Mouse (Mus musculus) cerebellum, postnatal 25 days (tissue): ENCODE measurements at regions not wholly inside any gene's neighbourhood (a gene's known extent, or its start where the extent isn't known, plus 50 kb on each side); places are given as distances from the start of the nearest gene placed in this dataset.
A peak's percentile ranks its signal among the peaks of the same experiment; 100 is the strongest.

Experiments used
- DNase-seq, 2 experiments: peaks; one replicate each; pipeline ENCODE4 v3.0.0; 2021; ENCODE audit warnings: mixed read lengths in 2 of 2

- no peak for DNase-seq
Measured at GRCm38 (mm10) chr11:105538421-105539210, 51.2 kb upstream of the Tanc2 start.

GRCm38 (mm10) chr11:105532616-105533015 lies 57.2 kb upstream of the Tanc2 start:
- no peak for DNase-seq

DNA sequence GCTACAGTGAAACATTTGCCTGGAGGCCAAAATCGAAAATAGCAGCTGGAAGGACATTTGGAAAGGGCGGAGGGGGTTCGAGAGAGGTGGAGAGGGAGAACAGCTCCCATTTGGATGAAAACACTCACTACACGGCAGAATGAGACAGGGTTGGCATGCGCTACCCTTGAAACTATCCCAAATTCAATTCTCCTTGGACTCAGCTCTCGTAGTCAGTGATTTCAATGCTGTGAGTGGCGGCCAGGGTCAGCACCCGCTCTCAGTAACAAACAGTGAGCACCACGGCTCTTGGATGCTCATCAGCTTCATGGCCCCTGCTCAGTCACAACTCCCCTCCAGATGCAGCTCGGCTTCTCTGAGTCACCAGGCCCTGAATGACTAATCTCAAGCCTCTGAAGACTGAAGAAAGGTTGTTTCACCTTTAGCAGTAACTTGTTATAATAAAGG lies 59.1 kb upstream of the Tanc2 start:
- no peak for DNase-seq

GRCm38 (mm10) chr11:105526066-105526465 lies 63.7 kb upstream of the Tanc2 start:
- DNase-seq: no peak

- DNase-seq: peak in 1 of 2 experiments; percentile 10
Measured at GRCm38 (mm10) chr11:105525608-105526007, 64.2 kb upstream of the Tanc2 start.

- DNase-seq: no peak
Measured at GRCm38 (mm10) chr11:105524400-105524799, 65.4 kb upstream of the Tanc2 start.

- DNase-seq: no peak
Measured at GRCm38 (mm10) chr11:105523765-105524164, 66.0 kb upstream of the Tanc2 start.

- peak; percentile 69 to 84 for DNase-seq
Measured at GRCm38 (mm10) chr11:105520398-105520797, 63.9 kb upstream of the March10 start.

DNA sequence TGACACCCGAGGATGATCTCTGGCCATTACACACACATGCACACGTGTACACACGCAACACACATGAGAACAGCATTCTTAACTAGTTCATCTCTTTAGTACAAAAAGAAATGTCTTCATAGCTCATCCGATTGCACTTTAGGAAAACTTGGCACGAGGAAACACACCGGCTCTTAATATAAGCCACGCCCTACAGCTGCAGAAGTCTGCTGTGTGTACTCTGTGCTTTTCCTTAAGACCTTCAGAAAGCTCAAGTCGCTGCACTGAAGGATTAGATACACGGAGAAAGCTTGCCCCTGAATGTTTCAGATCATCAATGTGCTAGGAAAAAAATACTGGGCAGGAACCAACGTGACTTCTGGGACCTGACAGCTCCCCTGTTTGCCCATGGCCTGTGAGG lies 56.7 kb upstream of the March10 start:
- DNase-seq: no peak

DNA sequence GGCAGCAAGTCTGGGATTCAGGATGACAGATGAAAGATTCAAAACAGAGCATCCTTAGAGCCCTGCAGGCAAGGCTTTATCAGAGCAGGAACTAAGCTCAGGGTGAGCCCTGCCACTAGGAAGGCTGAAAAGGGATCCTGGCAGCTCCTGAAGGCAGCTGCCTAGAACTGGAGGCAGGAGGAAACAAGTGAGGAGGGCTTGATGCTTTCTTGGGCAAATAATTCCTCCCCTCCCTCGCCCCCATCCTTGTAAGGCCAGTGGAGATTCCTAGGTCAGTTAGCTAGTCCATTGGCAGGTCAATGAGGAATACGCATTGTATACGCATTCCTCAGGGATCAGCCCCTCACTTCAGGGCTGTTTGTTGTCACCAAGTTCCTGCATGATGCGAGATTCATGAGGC lies 54.1 kb upstream of the March10 start:
- DNase-seq: no peak

GRCm38 (mm10) chr11:105510056-105510455 lies 53.5 kb upstream of the March10 start:
- DNase-seq: no peak

DNA sequence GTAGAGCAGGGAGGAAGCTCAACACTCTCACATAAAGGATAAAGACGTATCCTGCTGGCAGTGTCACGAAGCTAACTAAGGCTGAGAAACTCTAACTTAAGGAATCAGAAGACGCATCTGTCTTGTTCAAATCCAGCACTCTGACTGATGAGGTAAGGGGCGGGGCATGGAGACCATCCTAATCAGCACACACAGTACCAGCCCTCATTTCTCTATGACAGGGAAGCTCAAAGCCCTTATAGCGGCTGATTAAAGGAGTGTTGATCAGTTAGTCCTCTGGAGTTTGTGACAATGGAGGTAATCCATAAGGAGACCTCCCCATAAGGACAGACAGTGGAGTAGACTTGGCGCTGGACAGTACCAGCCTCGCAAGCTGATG lies 52.1 kb upstream of the March10 start:
- DNase-seq: no peak

DNA sequence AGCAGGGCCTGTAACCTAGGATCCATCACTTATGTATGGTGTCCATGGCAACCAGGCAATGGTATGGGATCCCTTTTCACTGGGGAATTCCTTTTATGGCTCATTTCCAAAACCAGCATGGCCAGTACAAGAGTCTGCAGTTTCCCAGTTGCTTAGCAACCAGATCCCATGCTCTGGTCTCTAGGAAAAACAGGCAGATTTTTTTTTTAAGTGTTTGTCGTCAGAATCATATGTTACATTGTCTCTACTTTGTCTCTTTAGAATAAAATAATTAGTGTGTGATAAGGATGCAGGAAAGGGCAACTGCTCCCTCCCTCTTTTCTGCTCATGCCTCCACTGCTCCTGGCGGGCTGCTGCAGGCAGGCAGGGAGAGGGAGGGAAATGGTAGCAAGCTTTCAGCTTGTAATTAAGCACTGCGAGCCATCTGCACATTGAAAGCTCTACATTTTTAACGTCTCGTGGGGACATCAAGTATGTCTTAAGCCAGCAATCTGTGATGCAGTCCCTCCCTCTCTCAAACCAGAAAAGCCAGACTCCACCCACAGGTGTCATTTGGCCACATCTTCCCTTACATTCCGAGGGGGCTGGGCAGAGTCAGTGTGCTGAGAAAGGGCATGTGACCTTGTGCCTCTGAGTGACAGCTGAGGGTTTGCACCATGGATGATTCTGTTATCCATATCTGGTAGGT lies 51.6 kb upstream of the March10 start:
- peak in 1 of 2 experiments; percentile 11 for DNase-seq

GRCm38 (mm10) chr11:105507332-105507971 lies 50.9 kb upstream of the March10 start:
- no peak for DNase-seq
